Mouse (Mus musculus) embryonic facial prominence, embryonic 11.5 days (tissue): ENCODE data around the gene Dhodh. TPM values are rescaled to one million over a fixed set of nuclear protein-coding genes. Genes with fewer than 3 reads are reported as not detected.

Experiments used
- ATAC-seq: fragments of 200-750 bp; cut with Nextera tagmentation; replicated peaks from 2 replicates; pipeline ENCODE4 v1.8.0; 2017; ENCODE audit warnings: low read depth; ENCODE audit not compliant: insufficient number of reproducible peaks, low FRiP score, low TSS enrichment
- DNase-seq: peaks from one replicate; pipeline ENCODE4 v3.0.0-alpha.2; 2015; ENCODE audit warnings: low spot score
- H3K27ac ChIP-seq: fragments of 300-500 bp; sonication (generic); replicated peaks from 2 replicates; pipeline ENCODE4 v1.5.1; 2014; ENCODE audit warnings: mild to moderate bottlenecking, low read depth, low read length, control low read depth
- H3K27me3 ChIP-seq: fragments of 300-500 bp; sonication (generic); 2 replicates; pipeline ENCODE4 v1.6.1; 2014; ENCODE audit warnings: mild to moderate bottlenecking, low read length, moderate library complexity, mixed read lengths; ENCODE audit not compliant: control insufficient read depth, insufficient read depth
- H3K36me3 ChIP-seq: fragments of 300-500 bp; sonication (generic); replicated peaks from 2 replicates; pipeline ENCODE4 v1.6.1; 2014; ENCODE audit warnings: low read depth, mild to moderate bottlenecking, low read length, moderate library complexity, mixed read lengths; ENCODE audit not compliant: control insufficient read depth, insufficient read depth
- H3K4me1 ChIP-seq: fragments of 300-500 bp; sonication (generic); 2 replicates; pipeline ENCODE4 v1.6.1; 2014; ENCODE audit warnings: low read length, mixed read lengths; ENCODE audit not compliant: control insufficient read depth, insufficient read depth
- H3K4me2 ChIP-seq: fragments of 300-500 bp; sonication (generic); 2 replicates; pipeline ENCODE4 v1.6.1; 2014; ENCODE audit warnings: low read depth, mild to moderate bottlenecking, control low read depth, low read length, moderate library complexity
- H3K4me3 ChIP-seq: fragments of 300-500 bp; sonication (generic); 2 replicates; pipeline ENCODE4 v1.5.1; 2014; ENCODE audit warnings: low read depth, low read length, control low read depth
- H3K9ac ChIP-seq: fragments of 300-500 bp; sonication (generic); replicated peaks from 2 replicates; pipeline ENCODE4 v1.6.1; 2014; ENCODE audit warnings: mild to moderate bottlenecking, control low read depth, low read length
- H3K9me3 ChIP-seq: fragments of 300-500 bp; sonication (generic); replicated peaks from 2 replicates; pipeline ENCODE4 v1.6.1; 2016; ENCODE audit warnings: mild to moderate bottlenecking, low read length, inconsistent platforms, mixed read lengths; ENCODE audit not compliant: control insufficient read depth
- WGBS: fragments of 180-500 bp; shearing (Covaris S2); extraction: QIAGEN DNeasy Blood & Tissue Kit; methylation state at CpG from one replicate; pipeline ENCODE4 v1.1.7; 2014; 5-methylcytosine and 5-hydroxymethylcytosine counted together
- polyA plus RNA-seq: library from polyadenylated mRNA; unstranded; fragments of >200 nt; fragmentation: Nextera tagmentation; extraction: Ambion mirVana; gene quantifications from 2 replicates; pipeline ENCODE4 v1.2.1, GENCODE M21; 2014

Gene Dhodh
- polyA plus RNA-seq, 1 experiment from 2014 or later, result 44.6 TPM

DNA sequence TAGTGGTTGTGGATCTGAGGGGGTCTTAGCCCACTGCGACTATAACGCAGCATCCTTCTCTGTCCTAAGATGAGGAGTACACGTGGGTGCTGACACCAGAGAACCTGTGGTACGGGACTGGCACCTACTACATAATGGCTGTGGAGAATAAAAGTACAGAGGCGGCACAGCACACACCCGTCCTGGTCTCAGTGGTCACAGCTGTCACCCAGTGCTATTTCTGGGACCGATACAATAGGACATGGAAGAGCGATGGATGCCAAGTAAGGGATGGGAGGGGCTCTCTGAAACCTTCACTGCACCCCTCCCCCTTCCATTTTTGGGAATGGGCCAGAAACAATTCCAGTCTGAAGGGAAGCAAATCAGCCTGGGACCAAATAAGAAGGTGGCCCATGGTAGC, 26.7 kb upstream of the Dhodh start:
- Histone ChIP-seq H3K4me1 (no peaks in the 10 kb centered on the region), H3K27me3 (no peaks in the 10 kb centered on the region), H3K36me3 (no peaks in the 10 kb centered on the region), H3K9me3 (no peaks in the 10 kb centered on the region), H3K4me2 (no peak overlapping the region), H3K27ac (no peak overlapping the region), H3K4me3 (no peak overlapping the region), H3K9ac (no peak overlapping the region)
- 89% methylated on average over 8 of the region's 8 CpGs for WGBS
- DNase-seq, result no peak
- ATAC-seq, result no peak

GRCm38 (mm10) chr8:109632498-109632897, 24.0 kb upstream of the Dhodh start:
- Histone ChIP-seq H3K9ac (no peak overlapping the region), H3K27me3 (no peaks in the 10 kb centered on the region), H3K4me2 (no peak overlapping the region), H3K27ac (no peak overlapping the region), H3K4me1 (no peaks in the 10 kb centered on the region), H3K4me3 (no peak overlapping the region), H3K9me3 (no peaks in the 10 kb centered on the region; the same call in 1 of the 2 replicates), H3K36me3 (no peaks in the 10 kb centered on the region)
- DNase-seq, result no peak
- 83% methylated on average over 5 of the region's 5 CpGs for WGBS
- no peak for ATAC-seq

DNA sequence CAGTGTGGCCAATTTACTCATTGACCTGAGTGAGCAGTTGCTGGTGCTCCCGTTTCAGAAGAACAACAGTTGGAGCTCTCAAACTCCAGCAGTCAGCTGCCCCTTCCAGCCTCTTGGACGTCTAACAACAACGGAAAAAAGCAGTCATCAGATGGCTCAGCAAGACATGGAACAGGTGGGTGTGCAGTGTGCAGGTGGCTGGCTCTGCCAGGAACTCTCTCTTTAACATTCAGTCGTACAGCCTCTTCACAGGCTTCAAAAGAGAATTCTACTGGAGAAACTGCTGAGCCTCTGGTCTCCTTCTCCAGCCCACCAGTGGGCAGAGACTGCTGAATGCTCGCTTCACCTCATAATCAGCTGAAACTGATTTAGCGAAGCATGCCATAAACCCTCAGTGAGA, 20.2 kb upstream of the Dhodh start:
- H3K9me3 ChIP-seq, result no peaks in the 10 kb centered on the region; the same call in none of the 2 replicates
- no peak overlapping the region for H3K4me3 ChIP-seq
- H3K27me3 ChIP-seq, result no peaks in the 10 kb centered on the region
- ATAC-seq, result no peak
- H3K4me1 ChIP-seq, result no peaks in the 10 kb centered on the region
- no peaks in the 10 kb centered on the region for H3K36me3 ChIP-seq
- no peak overlapping the region for H3K27ac ChIP-seq
- H3K4me2 ChIP-seq, result no peak overlapping the region
- H3K9ac ChIP-seq, result no peak overlapping the region
- 76% methylated on average over 6 of the region's 6 CpGs for WGBS
- no peak for DNase-seq

- no peaks in the 10 kb centered on the region for H3K4me1 ChIP-seq
- WGBS, result 83% methylated on average over 3 of the region's 3 CpGs
- no peak overlapping the region for H3K4me3 ChIP-seq
- H3K27me3 ChIP-seq, result no peaks in the 10 kb centered on the region
- no peak for ATAC-seq
- H3K36me3 ChIP-seq, result no peaks in the 10 kb centered on the region
- DNase-seq, result no peak
- H3K9ac ChIP-seq, result no peak overlapping the region
- no peak overlapping the region for H3K4me2 ChIP-seq
- H3K27ac ChIP-seq, result no peak overlapping the region
- no peaks in the 10 kb centered on the region for H3K9me3 ChIP-seq
Measured at GRCm38 (mm10) chr8:109615569-109615968, 7.1 kb upstream of the Dhodh start.

DNA sequence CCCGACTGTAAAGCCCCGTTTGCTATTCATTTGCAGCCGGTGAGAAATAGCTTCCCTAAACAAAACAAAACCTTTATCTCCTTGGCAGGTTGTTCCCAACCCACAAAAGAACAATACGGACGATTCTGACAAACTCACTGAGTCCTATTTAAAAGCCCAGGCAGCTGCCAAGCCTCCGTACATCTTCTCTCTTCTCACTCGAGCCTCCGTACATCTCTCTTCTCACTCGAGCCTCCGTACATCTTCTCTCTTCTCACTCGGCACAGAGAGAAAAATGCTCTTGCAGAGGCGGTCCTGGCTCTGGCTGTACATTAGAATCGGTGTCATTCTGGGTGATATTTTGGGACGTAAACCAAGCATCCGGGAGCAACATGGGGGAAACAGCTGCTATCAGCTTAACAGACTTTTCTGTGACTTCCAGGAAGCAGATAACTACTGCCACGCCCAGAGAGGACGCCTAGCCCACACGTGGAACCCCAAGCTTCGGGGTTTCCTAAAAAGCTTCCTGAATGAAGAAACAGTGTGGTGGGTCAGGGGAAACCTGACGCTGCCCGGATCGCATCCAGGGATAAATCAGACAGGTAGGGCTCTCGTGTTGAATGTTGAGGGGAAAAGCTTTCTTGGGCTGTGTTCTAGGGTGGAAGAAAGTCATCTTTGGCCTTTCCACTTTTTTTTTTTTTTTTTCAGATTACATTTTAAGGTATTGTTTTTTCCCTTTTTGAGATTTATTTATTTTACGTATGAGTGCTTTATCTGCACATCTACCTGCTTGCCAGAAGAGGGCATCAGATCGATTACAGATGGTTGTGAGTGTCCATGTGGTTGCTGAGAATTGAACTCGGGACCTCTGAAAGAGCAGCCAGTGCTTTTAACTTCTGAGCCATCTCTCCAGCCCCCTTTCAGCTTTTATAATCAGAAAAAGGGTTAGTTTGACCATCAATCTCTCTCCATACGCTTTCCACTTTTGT, 6.1 kb upstream of the Dhodh start, which contains the start of gene Pkd1l3:
Gene Pkd1l3, plus strand, starts transcription at position 275 of the 968 bp plus-strand sequence.
- Histone ChIP-seq H3K9ac (no peak within 1 kb of the TSS; the same call in 1 of the 2 replicates), H3K4me1 (no peaks in the 10 kb centered on the region), H3K4me3 (no peak within 1 kb of the TSS), H3K4me2 (no peak within 1 kb of the TSS), H3K27ac (no peak within 1 kb of the TSS), H3K27me3 (no peaks in the 10 kb centered on the region), H3K9me3 (no peaks in the 10 kb centered on the region), H3K36me3 (no peaks in the 10 kb centered on the region)
- DNase-seq (no peak), ATAC-seq (no peak)
- WGBS, result 61% methylated on average over 27 of the region's 27 CpGs

- WGBS, result 24% methylated on average over 5 of the region's 5 CpGs
- DNase-seq, result peak; percentile 16
Measured at GRCm38 (mm10) chr8:109609153-109609502, 655 bp upstream of the Dhodh start.

DNA sequence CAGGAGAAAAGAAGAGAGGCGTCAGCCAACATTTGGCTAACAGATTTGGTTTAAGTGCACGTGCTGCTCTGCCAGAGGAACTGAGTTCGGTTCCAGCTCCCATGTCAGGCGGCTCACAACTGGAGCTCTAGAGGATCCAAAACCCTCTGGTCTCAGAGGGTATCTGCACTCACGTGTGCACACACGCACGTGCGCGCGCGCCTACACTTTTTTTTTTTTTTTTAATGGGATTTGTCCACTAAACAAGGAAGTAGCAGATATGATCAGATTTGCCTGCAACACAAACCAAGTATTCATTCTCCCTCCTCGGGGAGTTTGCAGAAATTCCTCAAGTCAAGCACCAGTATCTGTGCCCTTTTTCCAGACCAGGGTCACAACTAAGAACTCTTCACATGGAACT, 823 bp downstream of the Dhodh start:
- Histone ChIP-seq H3K9ac (peak overlapping the region; percentile 84), H3K4me3 (peak overlapping the region; percentile 46), H3K27ac (no peak overlapping the region), H3K27me3 (no peaks in the 10 kb centered on the region), H3K9me3 (no peaks in the 10 kb centered on the region), H3K4me1 (no peaks in the 10 kb centered on the region; the same call in 1 of the 2 replicates), H3K4me2 (peak overlapping the region; percentile 61), H3K36me3 (peaks cover 2% of the 10 kb centered on the region)
- ATAC-seq (no peak), DNase-seq (peak; percentile 26)
- 6% methylated on average over 12 of the region's 12 CpGs for WGBS

More at GRCm38 (mm10) chr8:109609153-109609502, 655 bp upstream of the Dhodh start:
- H3K27ac ChIP-seq, result peak overlapping the region; percentile 94; the same call in 1 of the 2 replicates
- peak overlapping the region; percentile 46 for H3K4me3 ChIP-seq
- no peaks in the 10 kb centered on the region for H3K27me3 ChIP-seq
- no peak for ATAC-seq
- H3K4me2 ChIP-seq, result peak overlapping the region; percentile 70
- no peaks in the 10 kb centered on the region; the same call in none of the 2 replicates for H3K36me3 ChIP-seq
- no peaks in the 10 kb centered on the region for H3K9me3 ChIP-seq
- peak overlapping the region; percentile 84 for H3K9ac ChIP-seq
- no peaks in the 10 kb centered on the region; the same call in 1 of the 2 replicates for H3K4me1 ChIP-seq

GRCm38 (mm10) chr8:109606725-109607124, 1.7 kb downstream of the Dhodh start:
- H3K4me2 ChIP-seq, result no peak overlapping the region
- WGBS, result 89% methylated on average over 2 of the region's 2 CpGs
- H3K9ac ChIP-seq, result no peak overlapping the region
- ATAC-seq, result no peak
- no peak overlapping the region for H3K27ac ChIP-seq
- no peaks in the 10 kb centered on the region; the same call in 1 of the 2 replicates for H3K4me1 ChIP-seq
- H3K4me3 ChIP-seq, result no peak overlapping the region
- no peaks in the 10 kb centered on the region for H3K9me3 ChIP-seq
- no peak for DNase-seq
- peaks cover 3% of the 10 kb centered on the region for H3K36me3 ChIP-seq
- H3K27me3 ChIP-seq, result no peaks in the 10 kb centered on the region
